Mouse (Mus musculus): ENCODE measurements around the gene Exoc4. TPM values are rescaled to one million over a fixed set of nuclear protein-coding genes. Genes with fewer than 3 reads are reported as not detected.

Exoc4 gene
- polyA plus RNA-seq, 1 experiment from 2014 or later, result 40.5 TPM

- WGBS, result 80% methylated on average over 6 of the region's 6 CpGs
- ATAC-seq (ENCODE audit: insufficient number of reproducible peaks, low FRiP score), result no peak
- H3K27me3 ChIP-seq (replicated peaks), result no peaks in the 10 kb centered on the region
- no peak overlapping the region for H3K27ac ChIP-seq (ENCODE audit: poor library complexity, severe bottlenecking)
- H3K4me3 ChIP-seq, result no peak overlapping the region
- no peaks in the 10 kb centered on the region for H3K9me3 ChIP-seq (replicated peaks)
- H3K4me2 ChIP-seq, result no peak overlapping the region
- H3K4me1 ChIP-seq (replicated peaks), result 0 out of 2 replicates have a peak, but pooled peaks cover 4% of the 10 kb centered on the region
- no peaks in the 10 kb centered on the region for H3K36me3 ChIP-seq
- H3K9ac ChIP-seq, result no peak overlapping the region
These were observed 467.5 kb downstream of the Exoc4 start for GRCm38 (mm10) chr6:33716254-33716965.

- Histone ChIP-seq H3K27me3 (replicated peaks) (no peaks in the 10 kb centered on the region), H3K4me2 (no peak overlapping the region), H3K9ac (no peak overlapping the region), H3K36me3 (no peaks in the 10 kb centered on the region), H3K4me1 (replicated peaks) (peaks cover 10% of the 10 kb centered on the region), H3K27ac (ENCODE audit: poor library complexity, severe bottlenecking) (no peak overlapping the region), H3K4me3 (no peak overlapping the region), H3K9me3 (replicated peaks) (no peaks in the 10 kb centered on the region)
- ATAC-seq (ENCODE audit: insufficient number of reproducible peaks, low FRiP score), result no peak
- WGBS, result 34% methylated on average over 4 of the region's 4 CpGs
These were observed 472.3 kb downstream of the Exoc4 start for GRCm38 (mm10) chr6:33721166-33721565.

- Histone ChIP-seq H3K27ac (ENCODE audit: poor library complexity, severe bottlenecking) (no peak overlapping the region), H3K4me1 (replicated peaks) (peaks cover 10% of the 10 kb centered on the region)
- ATAC-seq (ENCODE audit: insufficient number of reproducible peaks, low FRiP score), result no peak
These were observed 473.9 kb downstream of the Exoc4 start for GRCm38 (mm10) chr6:33722811-33723210.

GRCm38 (mm10) chr6:33724596-33724995 lies 475.7 kb downstream of the Exoc4 start:
- Histone ChIP-seq H3K27ac (ENCODE audit: poor library complexity, severe bottlenecking) (no peak overlapping the region), H3K9ac (no peak overlapping the region), H3K4me2 (no peak overlapping the region), H3K27me3 (replicated peaks) (no peaks in the 10 kb centered on the region), H3K9me3 (replicated peaks) (no peaks in the 10 kb centered on the region), H3K4me3 (no peak overlapping the region), H3K4me1 (replicated peaks) (peaks cover 10% of the 10 kb centered on the region), H3K36me3 (no peaks in the 10 kb centered on the region)
- ATAC-seq (ENCODE audit: insufficient number of reproducible peaks, low FRiP score), result no peak
- WGBS, result 72% methylated on average over 3 of the region's 3 CpGs

More at GRCm38 (mm10) chr6:33722811-33723210, 473.9 kb downstream of the Exoc4 start:
- no peak overlapping the region for H3K4me2 ChIP-seq
- no peaks in the 10 kb centered on the region for H3K27me3 ChIP-seq (replicated peaks)
- no peaks in the 10 kb centered on the region for H3K9me3 ChIP-seq (replicated peaks)
- no peak overlapping the region for H3K4me3 ChIP-seq
- no peaks in the 10 kb centered on the region for H3K36me3 ChIP-seq
- 89% methylated on average over 2 of the region's 2 CpGs for WGBS
- no peak overlapping the region for H3K9ac ChIP-seq

- Histone ChIP-seq H3K4me1 (replicated peaks) (peaks cover 6% of the 10 kb centered on the region), H3K36me3 (no peaks in the 10 kb centered on the region), H3K9ac (no peak overlapping the region), H3K27me3 (replicated peaks) (no peaks in the 10 kb centered on the region), H3K4me3 (no peak overlapping the region), H3K27ac (ENCODE audit: poor library complexity, severe bottlenecking) (no peak overlapping the region), H3K4me2 (no peak overlapping the region), H3K9me3 (replicated peaks) (no peaks in the 10 kb centered on the region)
- no peak for ATAC-seq (ENCODE audit: insufficient number of reproducible peaks, low FRiP score)
- 70% methylated on average over 1 of the region's 1 CpGs for WGBS
These were observed 478.4 kb downstream of the Exoc4 start for GRCm38 (mm10) chr6:33727271-33727670.

GRCm38 (mm10) chr6:33732214-33732613 lies 483.3 kb downstream of the Exoc4 start:
- WGBS, result 84% methylated on average over 2 of the region's 2 CpGs
- H3K27ac ChIP-seq (ENCODE audit: poor library complexity, severe bottlenecking), result no peak overlapping the region
- H3K4me3 ChIP-seq, result no peak overlapping the region
- H3K4me2 ChIP-seq, result no peak overlapping the region
- H3K4me1 ChIP-seq (replicated peaks), result no peaks in the 10 kb centered on the region
- H3K9ac ChIP-seq, result no peak overlapping the region
- ATAC-seq (ENCODE audit: insufficient number of reproducible peaks, low FRiP score), result no peak
- H3K36me3 ChIP-seq, result no peaks in the 10 kb centered on the region
- H3K27me3 ChIP-seq (replicated peaks), result no peaks in the 10 kb centered on the region
- no peaks in the 10 kb centered on the region for H3K9me3 ChIP-seq (replicated peaks)

GRCm38 (mm10) chr6:33733602-33734001 lies 484.7 kb downstream of the Exoc4 start:
- Histone ChIP-seq H3K27me3 (replicated peaks) (no peaks in the 10 kb centered on the region), H3K27ac (ENCODE audit: poor library complexity, severe bottlenecking) (no peak overlapping the region), H3K9ac (no peak overlapping the region), H3K4me1 (replicated peaks) (no peaks in the 10 kb centered on the region), H3K4me2 (no peak overlapping the region), H3K9me3 (replicated peaks) (no peaks in the 10 kb centered on the region), H3K4me3 (no peak overlapping the region), H3K36me3 (no peaks in the 10 kb centered on the region)
- no peak for ATAC-seq (ENCODE audit: insufficient number of reproducible peaks, low FRiP score)

- Histone ChIP-seq H3K27ac (ENCODE audit: poor library complexity, severe bottlenecking) (no peak overlapping the region), H3K4me2 (no peak overlapping the region), H3K4me1 (replicated peaks) (no peaks in the 10 kb centered on the region), H3K4me3 (no peak overlapping the region), H3K36me3 (no peaks in the 10 kb centered on the region), H3K27me3 (replicated peaks) (no peaks in the 10 kb centered on the region), H3K9ac (no peak overlapping the region), H3K9me3 (replicated peaks) (no peaks in the 10 kb centered on the region)
- 86% methylated on average over 3 of the region's 3 CpGs for WGBS
- no peak for ATAC-seq (ENCODE audit: insufficient number of reproducible peaks, low FRiP score)
These were observed 485.1 kb downstream of the Exoc4 start for GRCm38 (mm10) chr6:33734032-33734431.

- 71% methylated on average over 3 of the region's 3 CpGs for WGBS
- no peak overlapping the region for H3K27ac ChIP-seq (ENCODE audit: poor library complexity, severe bottlenecking)
These were observed 490.0 kb downstream of the Exoc4 start for GRCm38 (mm10) chr6:33738857-33739291.

GRCm38 (mm10) chr6:33739304-33739703 lies 490.4 kb downstream of the Exoc4 start:
- H3K9me3 ChIP-seq (replicated peaks), result 0 out of 2 replicates have a peak, but pooled peaks cover 4% of the 10 kb centered on the region
- no peak overlapping the region for H3K27ac ChIP-seq (ENCODE audit: poor library complexity, severe bottlenecking)
- no peak overlapping the region for H3K4me3 ChIP-seq
- WGBS, result 84% methylated on average over 4 of the region's 4 CpGs
- H3K4me2 ChIP-seq, result no peak overlapping the region
- no peak for ATAC-seq (ENCODE audit: insufficient number of reproducible peaks, low FRiP score)
- no peaks in the 10 kb centered on the region for H3K36me3 ChIP-seq
- no peaks in the 10 kb centered on the region for H3K27me3 ChIP-seq (replicated peaks)
- H3K9ac ChIP-seq, result no peak overlapping the region
- H3K4me1 ChIP-seq (replicated peaks), result no peaks in the 10 kb centered on the region

More at GRCm38 (mm10) chr6:33738857-33739291, 490.0 kb downstream of the Exoc4 start:
- H3K36me3 ChIP-seq, result no peaks in the 10 kb centered on the region
- ATAC-seq (ENCODE audit: insufficient number of reproducible peaks, low FRiP score), result no peak
- H3K9me3 ChIP-seq (replicated peaks), result 0 out of 2 replicates have a peak, but pooled peaks cover 4% of the 10 kb centered on the region
- H3K4me1 ChIP-seq (replicated peaks), result no peaks in the 10 kb centered on the region
- H3K4me3 ChIP-seq, result no peak overlapping the region
- no peak overlapping the region for H3K4me2 ChIP-seq
- H3K27me3 ChIP-seq (replicated peaks), result no peaks in the 10 kb centered on the region
- H3K9ac ChIP-seq, result no peak overlapping the region

- Histone ChIP-seq H3K27ac (ENCODE audit: poor library complexity, severe bottlenecking) (no peak overlapping the region), H3K27me3 (replicated peaks) (no peaks in the 10 kb centered on the region), H3K36me3 (peaks cover 2% of the 10 kb centered on the region; the same call in 1 of the 2 replicates), H3K9me3 (replicated peaks) (no peaks in the 10 kb centered on the region), H3K4me2 (no peak overlapping the region), H3K4me1 (replicated peaks) (no peaks in the 10 kb centered on the region), H3K9ac (no peak overlapping the region), H3K4me3 (no peak overlapping the region)
- no peak for ATAC-seq (ENCODE audit: insufficient number of reproducible peaks, low FRiP score)
- 83% methylated on average over 5 of the region's 5 CpGs for WGBS
These were observed 507.1 kb downstream of the Exoc4 start for GRCm38 (mm10) chr6:33755976-33756375.

- Histone ChIP-seq H3K27me3 (replicated peaks) (no peaks in the 10 kb centered on the region), H3K4me2 (no peak overlapping the region), H3K9me3 (replicated peaks) (no peaks in the 10 kb centered on the region), H3K9ac (no peak overlapping the region), H3K4me1 (replicated peaks) (0 out of 2 replicates have a peak, but pooled peaks cover 2% of the 10 kb centered on the region), H3K36me3 (peaks cover 2% of the 10 kb centered on the region; the same call in 1 of the 2 replicates), H3K27ac (ENCODE audit: poor library complexity, severe bottlenecking) (no peak overlapping the region), H3K4me3 (no peak overlapping the region)
- no peak for ATAC-seq (ENCODE audit: insufficient number of reproducible peaks, low FRiP score)
These were observed 512.7 kb downstream of the Exoc4 start for GRCm38 (mm10) chr6:33761557-33761956.
